Mouse (Mus musculus): ENCODE data around the gene Mbl1. TPM values are rescaled to one million over a fixed set of nuclear protein-coding genes. Genes with fewer than 3 reads are reported as not detected.

The Mbl1 gene
- 16.2 and 19.6 TPM in 2 replicates for polyA plus RNA-seq (2015; fragmentation: Nextera tagmentation; extraction: Ambion mirVana)

GRCm38 (mm10) chr14:41151220-41151898 lies at the start of gene Mbl1:
Gene Mbl1 (plus strand): TSS chr14:41151458.
- no peaks in the 10 kb centered on the region for H3K36me3 ChIP-seq
- DNase-seq (no peak), ATAC-seq (ENCODE audit: low read depth) (peak; percentile 76)
- 0 out of 2 replicates have a peak within 1 kb of the TSS, but pooled peaks have one; percentile 5 for H3K9ac ChIP-seq
- H3K4me1 ChIP-seq (replicated peaks): no peaks in the 10 kb centered on the region
- H3K4me3 ChIP-seq (replicated peaks): 0 out of 2 replicates have a peak within 1 kb of the TSS, but pooled peaks have one; percentile 4
- peak within 1 kb of the TSS; percentile 37 for H3K4me2 ChIP-seq
- WGBS (ENCODE audit: insufficient replicate concordance): 58% methylated on average over 7 of the region's 7 CpGs
- no peaks in the 10 kb centered on the region for H3K27me3 ChIP-seq
- peak within 1 kb of the TSS; percentile 47 for H3K27ac ChIP-seq
- H3K9me3 ChIP-seq (replicated peaks): no peaks in the 10 kb centered on the region

DNA sequence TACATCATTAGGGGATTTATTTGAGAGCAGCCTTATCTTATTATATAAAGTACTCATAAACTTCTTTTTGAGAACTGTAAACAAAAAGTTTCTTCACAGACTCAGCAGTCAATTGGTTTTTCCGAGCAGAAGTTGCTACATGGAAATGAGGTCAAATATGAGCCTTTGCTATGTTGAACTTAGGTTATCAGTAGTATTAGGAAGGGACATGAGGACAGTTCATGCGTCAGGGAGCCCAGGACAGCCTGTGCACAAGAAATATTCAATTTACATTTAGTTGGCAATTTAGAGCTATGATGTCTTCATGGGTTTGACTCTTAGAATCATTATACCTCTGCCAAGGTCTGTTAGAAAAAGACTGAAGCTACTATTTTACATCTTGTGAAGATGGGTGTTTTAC lies 49.0 kb upstream of the Mbl1 start:
- no peak for ATAC-seq (ENCODE audit: low read depth)
- Histone ChIP-seq H3K4me3 (replicated peaks) (no peak overlapping the region), H3K9me3 (replicated peaks) (no peaks in the 10 kb centered on the region), H3K9ac (no peak overlapping the region), H3K27ac (no peak overlapping the region), H3K4me1 (replicated peaks) (no peaks in the 10 kb centered on the region), H3K36me3 (no peaks in the 10 kb centered on the region), H3K4me2 (no peak overlapping the region), H3K27me3 (no peaks in the 10 kb centered on the region)
- no peak for DNase-seq
- WGBS (ENCODE audit: insufficient replicate concordance): 56% methylated on average over 2 of the region's 2 CpGs

DNA sequence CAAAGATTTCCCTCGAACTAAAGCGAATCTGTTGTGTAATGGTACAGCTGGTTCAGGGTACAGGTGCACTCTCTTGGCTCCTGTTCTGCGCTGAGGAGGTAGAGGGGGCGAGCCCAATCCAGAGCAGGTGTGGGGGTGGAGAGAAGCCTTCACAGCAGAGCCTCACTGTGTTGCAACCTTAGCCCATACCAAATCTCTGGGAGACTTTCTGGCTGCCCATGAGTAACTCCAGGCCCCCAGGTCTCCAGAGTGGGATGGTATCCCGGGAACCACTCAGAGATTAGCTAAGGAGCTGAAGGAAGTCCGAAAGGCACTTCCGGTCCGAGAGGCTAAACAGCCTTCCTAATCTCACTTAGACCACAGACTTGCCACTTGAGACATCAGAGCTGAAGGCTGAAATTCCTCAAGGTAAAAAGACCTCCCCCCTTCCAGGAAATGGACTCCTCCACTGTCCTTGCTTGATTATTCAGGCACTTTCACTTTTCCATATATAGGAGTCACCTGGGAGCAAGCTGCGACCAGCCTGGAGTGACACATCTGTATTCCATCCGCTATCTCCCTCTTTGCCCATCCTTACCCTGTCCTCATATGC lies 46.3 kb upstream of the Mbl1 start, which contains the start of gene Mat1a:
Gene Mat1a (plus strand): TSS at position 183 of the 592 bp plus-strand sequence.
- no peaks in the 10 kb centered on the region for H3K36me3 ChIP-seq
- no peaks in the 10 kb centered on the region for H3K9me3 ChIP-seq (replicated peaks)
- peak within 1 kb of the TSS; percentile 17; the same call in 1 of the 2 replicates for H3K4me2 ChIP-seq
- H3K27ac ChIP-seq: no peak within 1 kb of the TSS
- H3K4me3 ChIP-seq (replicated peaks): no peak within 1 kb of the TSS
- DNase-seq: no peak
- peak; percentile 76 for ATAC-seq (ENCODE audit: low read depth)
- no peaks in the 10 kb centered on the region for H3K4me1 ChIP-seq (replicated peaks)
- no peak within 1 kb of the TSS for H3K9ac ChIP-seq
- H3K27me3 ChIP-seq: no peaks in the 10 kb centered on the region
- 48% methylated on average over 10 of the region's 10 CpGs for WGBS (ENCODE audit: insufficient replicate concordance)

- Histone ChIP-seq H3K4me2 (no peak overlapping the region), H3K9me3 (replicated peaks) (no peaks in the 10 kb centered on the region), H3K36me3 (no peaks in the 10 kb centered on the region), H3K9ac (no peak overlapping the region), H3K4me3 (replicated peaks) (no peak overlapping the region), H3K27ac (no peak overlapping the region), H3K4me1 (replicated peaks) (no peaks in the 10 kb centered on the region), H3K27me3 (no peaks in the 10 kb centered on the region)
- DNase-seq: no peak
- WGBS (ENCODE audit: insufficient replicate concordance): 63% methylated on average over 7 of the region's 7 CpGs
- ATAC-seq (ENCODE audit: low read depth): no peak
Observed at GRCm38 (mm10) chr14:41111031-41111668, 40.1 kb upstream of the Mbl1 start.

DNA sequence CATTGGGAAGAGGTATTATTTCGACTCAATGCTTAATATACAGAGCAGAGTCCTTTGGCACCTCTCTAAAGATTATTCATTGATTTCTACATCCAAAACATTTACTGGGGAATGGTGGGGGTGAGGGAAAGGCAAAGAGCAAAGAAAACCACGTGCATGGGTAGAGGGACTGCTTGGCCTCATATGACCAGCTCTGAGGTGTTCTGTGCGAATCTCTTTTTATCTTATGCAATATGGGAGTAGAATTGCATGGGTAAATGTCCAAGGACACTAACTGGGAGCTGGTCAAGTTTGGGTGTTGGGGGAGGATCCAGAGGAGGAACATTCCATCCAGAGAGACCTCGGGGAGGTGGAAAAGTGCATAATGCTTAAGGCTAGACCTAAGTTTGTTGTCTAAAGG lies 38.3 kb upstream of the Mbl1 start:
- ATAC-seq (ENCODE audit: low read depth) (no peak), DNase-seq (no peak)
- Histone ChIP-seq H3K4me3 (replicated peaks) (no peak overlapping the region), H3K27me3 (no peaks in the 10 kb centered on the region), H3K27ac (no peak overlapping the region), H3K9me3 (replicated peaks) (no peaks in the 10 kb centered on the region), H3K9ac (no peak overlapping the region), H3K36me3 (no peaks in the 10 kb centered on the region), H3K4me1 (replicated peaks) (no peaks in the 10 kb centered on the region), H3K4me2 (no peak overlapping the region)
- WGBS (ENCODE audit: insufficient replicate concordance): 43% methylated on average over 4 of the region's 4 CpGs

- Histone ChIP-seq H3K4me3 (replicated peaks) (no peak overlapping the region), H3K27ac (no peak overlapping the region), H3K27me3 (no peaks in the 10 kb centered on the region), H3K9me3 (replicated peaks) (no peaks in the 10 kb centered on the region), H3K4me2 (no peak overlapping the region), H3K9ac (no peak overlapping the region), H3K4me1 (replicated peaks) (no peaks in the 10 kb centered on the region), H3K36me3 (no peaks in the 10 kb centered on the region)
- ATAC-seq (ENCODE audit: low read depth): no peak
- no peak for DNase-seq
- WGBS (ENCODE audit: insufficient replicate concordance): 62% methylated on average over 3 of the region's 3 CpGs
Observed at GRCm38 (mm10) chr14:41116271-41116670, 35.0 kb upstream of the Mbl1 start.

DNA sequence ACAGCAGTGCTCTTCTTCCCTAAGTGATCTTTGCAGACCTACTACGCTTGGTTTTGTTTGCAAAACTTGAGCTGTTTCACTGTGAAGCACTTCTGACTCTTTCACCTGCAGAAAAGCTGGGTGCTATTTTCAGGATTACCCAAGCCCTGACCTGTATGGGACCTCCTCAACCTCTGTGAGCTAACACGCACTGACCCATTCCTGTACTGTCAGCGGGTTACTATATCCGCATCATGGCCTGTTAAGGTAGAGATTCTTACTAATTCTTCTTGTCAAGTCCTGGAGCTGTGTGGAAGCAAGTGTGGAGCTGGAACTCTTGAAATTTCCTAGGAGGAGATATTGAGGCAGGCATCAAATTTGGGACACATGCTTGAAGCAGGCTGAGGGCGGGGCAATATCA lies 26.6 kb upstream of the Mbl1 start:
- Histone ChIP-seq H3K27ac (no peak overlapping the region), H3K36me3 (no peaks in the 10 kb centered on the region), H3K4me1 (replicated peaks) (no peaks in the 10 kb centered on the region), H3K4me3 (replicated peaks) (no peak overlapping the region), H3K27me3 (no peaks in the 10 kb centered on the region), H3K9ac (no peak overlapping the region), H3K9me3 (replicated peaks) (no peaks in the 10 kb centered on the region), H3K4me2 (no peak overlapping the region)
- ATAC-seq (ENCODE audit: low read depth) (no peak), DNase-seq (no peak)
- WGBS (ENCODE audit: insufficient replicate concordance): 65% methylated on average over 5 of the region's 5 CpGs

- Histone ChIP-seq H3K27me3 (no peaks in the 10 kb centered on the region), H3K4me3 (replicated peaks) (no peak overlapping the region), H3K9ac (no peak overlapping the region), H3K36me3 (no peaks in the 10 kb centered on the region), H3K4me2 (no peak overlapping the region), H3K27ac (no peak overlapping the region), H3K4me1 (replicated peaks) (no peaks in the 10 kb centered on the region), H3K9me3 (replicated peaks) (no peaks in the 10 kb centered on the region)
- ATAC-seq (ENCODE audit: low read depth) (no peak), DNase-seq (no peak)
- 11% methylated on average over 4 of the region's 4 CpGs for WGBS (ENCODE audit: insufficient replicate concordance)
Observed at GRCm38 (mm10) chr14:41127997-41128396, 23.3 kb upstream of the Mbl1 start.

GRCm38 (mm10) chr14:41131540-41131939 lies 19.7 kb upstream of the Mbl1 start, which contains the start of gene Sftpa1:
Gene Sftpa1 (plus strand): TSS chr14:41131782.
- Histone ChIP-seq H3K4me2 (no peak within 1 kb of the TSS), H3K27ac (no peak within 1 kb of the TSS), H3K36me3 (no peaks in the 10 kb centered on the region), H3K27me3 (no peaks in the 10 kb centered on the region), H3K9me3 (replicated peaks) (no peaks in the 10 kb centered on the region), H3K9ac (no peak within 1 kb of the TSS), H3K4me1 (replicated peaks) (no peaks in the 10 kb centered on the region), H3K4me3 (replicated peaks) (no peak within 1 kb of the TSS)
- WGBS (ENCODE audit: insufficient replicate concordance): 60% methylated on average over 7 of the region's 7 CpGs
- DNase-seq (no peak), ATAC-seq (ENCODE audit: low read depth) (no peak)

GRCm38 (mm10) chr14:41137006-41137405 lies 14.3 kb upstream of the Mbl1 start:
- Histone ChIP-seq H3K36me3 (no peaks in the 10 kb centered on the region), H3K27me3 (no peaks in the 10 kb centered on the region), H3K4me1 (replicated peaks) (no peaks in the 10 kb centered on the region), H3K4me2 (no peak overlapping the region), H3K27ac (no peak overlapping the region), H3K4me3 (replicated peaks) (no peak overlapping the region), H3K9me3 (replicated peaks) (no peaks in the 10 kb centered on the region), H3K9ac (no peak overlapping the region)
- DNase-seq: no peak
- ATAC-seq (ENCODE audit: low read depth): no peak

- Histone ChIP-seq H3K36me3 (no peaks in the 10 kb centered on the region), H3K9ac (no peak overlapping the region), H3K27me3 (no peaks in the 10 kb centered on the region), H3K4me3 (replicated peaks) (no peak overlapping the region), H3K4me1 (replicated peaks) (no peaks in the 10 kb centered on the region), H3K27ac (no peak overlapping the region), H3K4me2 (no peak overlapping the region), H3K9me3 (replicated peaks) (no peaks in the 10 kb centered on the region)
- DNase-seq: no peak
- ATAC-seq (ENCODE audit: low read depth): no peak
- 55% methylated on average over 1 of the region's 1 CpGs for WGBS (ENCODE audit: insufficient replicate concordance)
Observed at GRCm38 (mm10) chr14:41140686-41141085, 10.6 kb upstream of the Mbl1 start.
